Mouse (Mus musculus) embryonic stem cell, embryonic (primary cell): ENCODE measurements around the gene Btbd3.

Source experiments
- CTCF ChIA-PET, 4 experiments: fragments of 300-600 bp in 2 of 4; fragments of 350-600 bp in 2 of 4; sonication (Branson Sonifier 250); formaldehyde crosslinking; loops; one replicate each; lab custom pipeline; 2022; ENCODE audit warnings: inconsistent platforms in 2 of 4; lab: Charles Lee
- POLR2A ChIA-PET, 4 experiments: fragments of 300-600 bp in 2 of 4; fragments of 350-600 bp in 2 of 4; sonication (Branson Sonifier 250); formaldehyde crosslinking; loops; one replicate each; lab custom pipeline; 2022; ENCODE audit warnings: antibody characterized with exemption in 4 of 4, inconsistent platforms in 1 of 4; lab: Charles Lee

Gene Btbd3

DNA sequence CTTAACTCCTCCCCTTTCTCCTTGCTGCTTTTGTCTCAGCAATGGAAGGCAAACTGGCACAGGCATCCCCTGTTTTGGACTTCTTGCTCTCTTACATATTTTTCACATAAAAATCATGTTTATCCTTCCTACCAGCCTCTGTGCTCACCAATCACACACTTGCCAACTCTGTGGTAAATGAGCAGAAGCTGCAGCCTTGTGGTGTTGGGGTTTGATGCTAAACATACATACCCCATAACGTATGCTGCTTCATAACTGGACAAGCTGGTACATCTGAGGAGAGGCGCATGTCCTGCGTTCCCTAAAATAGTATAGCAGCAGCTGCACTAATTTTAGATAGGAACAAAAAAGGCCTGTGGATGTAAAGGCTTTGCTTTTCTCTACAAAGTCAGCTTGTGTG, 220.1 kb downstream of the Btbd3 start:
- POLR2A ChIA-PET = no interaction called here
- CTCF ChIA-PET = no interaction called here

DNA sequence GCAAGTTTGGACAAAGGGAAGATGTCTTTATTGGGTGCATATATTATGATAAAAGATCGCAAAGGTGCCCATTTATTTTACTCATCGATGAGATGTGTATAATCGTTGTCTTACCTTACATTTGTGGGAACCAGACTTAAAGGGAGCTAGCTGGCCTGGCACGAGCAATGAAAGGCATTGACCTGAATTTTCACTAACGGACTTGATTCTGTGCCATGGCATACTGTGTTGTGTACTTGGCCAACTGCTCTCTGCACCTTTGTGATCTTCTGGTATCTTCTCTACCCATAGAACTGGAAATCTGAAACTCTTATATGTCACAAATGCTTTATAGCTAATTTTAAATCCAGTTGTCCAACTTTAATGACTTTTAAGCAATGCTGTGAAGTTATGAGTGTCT, 220.9 kb downstream of the Btbd3 start:
- ChIA-PET CTCF (interaction anchor here in 1 of 4 experiments (0.7 kb wide), 1 partner anchor 18 kb away, joined by 3 read pairs; no protein-coding TSS in a partner anchor), POLR2A (no interaction called here)

DNA sequence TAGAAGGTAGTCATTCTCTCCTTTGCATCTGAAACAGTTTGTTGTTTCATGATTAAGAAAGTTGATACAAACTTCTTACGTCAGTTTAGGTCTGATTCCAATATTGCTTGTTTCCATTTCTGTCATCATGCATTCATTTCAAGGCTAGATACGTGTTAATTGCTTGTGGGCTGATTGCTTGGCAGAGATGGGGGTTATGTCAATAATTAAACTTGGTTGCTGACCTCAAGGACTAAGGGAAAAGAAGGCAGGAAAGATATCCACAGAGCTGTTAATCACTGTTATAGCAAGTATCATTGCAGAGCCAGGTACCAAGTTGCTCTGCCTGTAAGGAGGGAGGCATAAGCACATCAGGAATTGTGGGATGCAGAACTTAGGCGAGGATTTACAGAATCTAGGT, 226.2 kb downstream of the Btbd3 start:
- POLR2A ChIA-PET = no interaction called here
- CTCF ChIA-PET = no interaction called here

DNA sequence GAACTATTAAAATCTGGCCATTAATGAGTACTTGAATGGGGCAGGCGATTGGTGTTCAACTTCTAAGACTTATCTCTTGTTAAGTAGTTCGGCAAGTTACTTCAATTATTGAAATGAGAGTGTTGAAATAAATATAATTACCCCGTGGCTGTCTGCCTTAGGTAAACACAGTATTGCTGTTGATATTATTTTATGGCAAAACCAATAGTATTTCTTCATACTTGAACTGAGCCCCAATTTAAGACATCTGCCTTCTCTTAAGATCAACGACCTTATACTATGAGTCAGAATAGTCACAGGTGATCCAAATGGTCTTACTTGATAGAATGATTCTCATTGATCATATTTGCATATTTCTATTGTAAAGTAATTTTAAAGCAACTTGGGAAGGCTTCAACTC, 228.5 kb downstream of the Btbd3 start:
- ChIA-PET CTCF (no interaction called here), POLR2A (no interaction called here)

DNA sequence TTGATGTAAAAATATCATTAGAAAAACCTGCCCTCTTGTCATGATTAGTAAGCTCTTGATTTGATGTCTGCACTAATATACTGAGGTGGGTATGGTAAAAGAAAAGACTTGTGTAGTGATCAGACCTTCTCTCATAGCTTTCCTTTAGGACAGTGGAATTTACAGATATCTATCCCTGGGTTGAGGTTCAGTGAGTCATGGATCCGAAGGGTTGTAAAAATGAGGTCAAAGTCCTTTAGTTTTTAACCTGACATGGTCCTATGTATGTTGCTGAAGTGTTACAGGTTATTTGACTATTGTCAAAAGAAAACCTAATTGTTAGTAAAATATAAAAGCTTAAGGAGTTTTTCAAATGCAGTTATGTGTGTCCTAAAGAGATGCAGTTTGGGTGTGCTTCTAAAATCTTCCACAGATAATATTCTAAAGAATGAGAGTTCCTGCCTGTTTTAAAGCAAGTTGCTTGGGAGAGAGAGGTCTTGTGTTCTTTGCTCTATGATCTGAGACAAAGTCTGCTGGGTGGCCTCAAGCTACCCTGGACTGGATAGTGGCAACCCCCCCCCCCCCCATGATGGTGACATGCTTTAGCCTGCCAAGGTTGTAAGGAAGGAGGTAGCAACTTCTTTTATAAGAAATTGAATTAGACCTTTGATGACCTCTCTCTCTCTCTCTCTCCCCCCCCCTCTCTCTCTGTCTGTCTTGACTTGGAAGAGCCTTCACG, 234.5 kb downstream of the Btbd3 start:
- CTCF ChIA-PET = interaction anchor here in 2 of 4 experiments (0.7 kb wide), 2 partner anchors 13 to 64 kb away, joined by 3 to 4 read pairs; no protein-coding TSS in a partner anchor
- POLR2A ChIA-PET = no interaction called here

DNA sequence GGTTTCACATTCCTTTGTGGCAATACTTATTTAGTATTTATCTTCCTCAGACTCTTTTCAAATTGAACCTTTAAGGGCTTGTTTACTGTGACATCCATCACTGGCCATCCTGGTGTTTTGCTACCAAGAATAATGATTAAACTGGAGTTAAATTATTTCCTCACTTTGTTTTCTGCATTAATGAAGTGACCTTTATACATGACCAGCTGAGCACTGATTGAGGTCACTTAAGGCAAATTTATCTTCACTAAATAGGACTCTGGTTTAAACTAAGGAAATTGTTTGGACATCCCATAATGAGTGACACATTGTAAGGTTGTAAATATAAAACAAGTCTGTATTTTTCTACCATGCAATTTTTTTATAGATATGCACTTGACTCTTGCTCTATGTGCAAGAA, 235.8 kb downstream of the Btbd3 start:
- ChIA-PET CTCF (no interaction called here), POLR2A (no interaction called here)

DNA sequence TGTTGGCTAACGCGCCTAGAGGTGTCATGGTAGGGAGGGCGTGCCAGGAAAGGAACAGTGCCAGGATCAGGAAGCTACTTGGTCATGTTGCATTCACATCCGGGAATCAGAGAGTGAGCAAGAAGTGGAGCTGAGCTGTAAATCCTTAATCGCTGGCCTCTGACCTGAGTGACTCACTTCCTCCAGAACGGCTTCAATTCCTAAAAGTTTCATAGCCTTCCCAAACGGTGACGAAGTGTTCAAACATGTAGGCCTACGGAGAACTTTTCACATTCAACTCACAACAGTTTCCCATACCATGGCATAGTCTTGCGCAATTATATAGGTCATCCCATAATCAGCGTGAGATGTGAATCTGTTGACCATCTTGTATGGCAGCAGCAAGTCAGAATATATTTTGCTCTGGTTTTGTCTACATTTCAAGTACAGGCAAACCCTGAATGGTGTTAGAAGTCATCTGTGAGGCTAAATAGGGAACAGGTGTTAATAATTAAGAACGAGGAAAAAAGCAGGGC, 247.6 kb downstream of the Btbd3 start:
- CTCF ChIA-PET = no interaction called here

DNA sequence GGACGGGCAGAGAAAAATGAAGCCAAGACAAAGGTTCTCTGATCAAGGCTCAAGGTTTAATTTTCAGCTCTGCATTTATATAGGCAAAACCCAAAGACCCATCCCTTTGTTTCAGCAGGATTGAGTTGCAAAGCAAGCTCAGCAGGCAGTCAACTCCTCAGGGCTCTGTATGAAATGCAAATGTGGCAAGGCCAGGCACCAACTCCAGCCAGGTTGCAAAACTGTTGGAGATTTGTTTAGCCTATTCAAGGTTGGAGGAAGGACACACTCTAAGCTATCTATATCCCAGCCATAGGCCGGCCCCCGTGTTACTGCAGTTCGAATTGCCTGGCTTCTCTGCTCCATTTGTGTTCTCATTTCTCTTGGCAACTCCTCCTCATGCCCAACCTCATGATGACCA, 259.2 kb downstream of the Btbd3 start:
- POLR2A ChIA-PET = no interaction called here
- CTCF ChIA-PET = no interaction called here

More for the DNA sequence above, 247.6 kb downstream of the Btbd3 start:
- POLR2A ChIA-PET = interaction anchor here in 1 of 4 experiments (0.6 kb wide), 1 partner anchor 447 kb away, joined by 3 read pairs; no protein-coding TSS in a partner anchor

DNA sequence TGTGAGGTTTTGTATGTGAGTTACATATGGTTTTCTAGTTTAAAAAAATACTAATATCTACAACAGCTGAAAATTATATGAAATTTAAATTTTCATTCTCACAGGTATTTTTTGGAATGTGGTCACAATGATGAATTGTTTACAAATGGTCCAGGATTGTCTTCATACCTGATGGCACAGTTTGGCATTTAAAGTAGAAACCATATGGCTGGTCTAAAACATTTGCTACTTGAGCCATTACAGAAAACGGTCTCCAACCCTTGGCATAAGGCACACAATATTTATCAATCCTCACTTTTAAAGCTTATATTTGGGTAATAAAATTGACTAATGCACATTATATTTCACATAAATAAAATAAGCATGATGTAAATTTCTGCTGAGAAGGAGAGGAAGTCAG, 272.1 kb downstream of the Btbd3 start:
- ChIA-PET CTCF (no interaction called here), POLR2A (no interaction called here)

DNA sequence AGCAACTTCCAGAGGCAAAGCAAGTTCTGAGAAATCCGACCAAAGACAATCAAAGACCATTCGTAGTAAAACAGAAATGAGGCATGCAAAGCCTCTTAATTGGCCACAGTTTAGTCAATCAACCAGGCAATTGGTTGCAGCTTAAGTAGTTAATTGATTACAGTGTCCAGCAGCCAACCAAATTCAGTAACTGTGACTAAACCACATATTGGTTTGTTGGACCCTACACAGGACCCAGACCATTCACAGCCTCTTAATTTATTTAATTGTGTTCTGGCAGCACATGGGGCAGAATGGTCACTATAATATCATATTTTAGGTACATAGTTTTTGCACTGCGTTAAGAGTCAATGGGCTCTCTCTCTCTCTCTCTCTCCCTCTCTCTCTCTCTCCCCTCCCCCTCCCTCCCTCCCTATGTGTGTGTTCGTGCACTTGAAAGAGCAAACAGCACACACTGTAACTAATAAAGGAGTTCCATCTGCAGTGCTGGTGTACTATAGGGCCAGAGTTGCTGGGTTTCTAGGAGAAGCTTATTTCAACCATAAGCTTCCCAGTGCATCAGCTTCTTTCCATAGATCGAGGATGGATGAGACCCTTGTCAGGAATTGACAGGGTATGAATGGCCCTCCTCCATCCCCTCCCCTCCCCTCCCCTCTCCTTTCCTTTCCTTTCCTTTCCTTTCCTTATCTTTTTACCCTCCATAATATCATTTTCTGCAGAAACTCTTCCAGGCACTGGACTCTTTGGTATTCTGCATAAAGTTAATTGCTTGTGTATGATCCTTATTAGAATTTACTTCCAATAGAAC, 275.0 kb downstream of the Btbd3 start:
- CTCF ChIA-PET = no interaction called here

DNA sequence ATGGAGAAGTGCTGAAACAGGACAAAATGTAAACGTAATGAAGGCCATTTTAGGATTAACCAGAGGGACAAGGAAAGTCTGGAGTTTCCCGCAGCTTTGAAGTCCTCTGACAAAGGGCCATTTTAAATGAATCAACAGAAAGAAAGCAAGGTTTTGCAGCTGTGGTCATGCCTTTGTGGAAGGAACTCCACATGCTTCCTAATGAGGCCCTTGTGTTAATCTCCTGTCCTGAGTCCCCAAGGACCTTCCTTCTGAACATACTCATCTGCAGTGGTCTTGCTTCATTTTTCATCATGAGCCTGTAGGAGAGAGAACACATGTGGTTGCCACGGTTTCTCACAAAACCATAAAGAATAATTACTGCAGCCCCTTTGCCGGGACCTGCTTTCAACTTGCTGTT, 275.6 kb downstream of the Btbd3 start:
- POLR2A ChIA-PET = no interaction called here
- CTCF ChIA-PET = no interaction called here

More for the DNA sequence above, 275.0 kb downstream of the Btbd3 start:
- POLR2A ChIA-PET = no interaction called here

DNA sequence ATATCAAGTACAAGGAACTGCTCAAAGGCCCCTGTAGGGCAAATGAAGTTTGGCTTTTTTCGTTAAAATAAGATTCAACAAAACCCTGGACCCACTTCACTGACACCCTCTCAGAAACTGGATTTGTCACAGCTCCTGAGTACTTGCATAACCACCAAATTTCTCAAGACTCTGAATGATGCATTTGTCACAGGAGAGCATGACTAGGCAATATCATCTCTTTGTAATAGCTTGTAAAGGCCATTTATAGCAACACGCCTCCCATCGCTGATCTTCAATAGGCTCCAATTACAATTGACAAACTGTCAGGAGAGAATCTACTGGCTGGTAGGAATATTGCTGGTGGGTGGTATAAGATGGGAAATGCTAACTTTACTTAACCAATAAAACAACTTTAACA, 283.3 kb downstream of the Btbd3 start:
- CTCF ChIA-PET = no interaction called here

DNA sequence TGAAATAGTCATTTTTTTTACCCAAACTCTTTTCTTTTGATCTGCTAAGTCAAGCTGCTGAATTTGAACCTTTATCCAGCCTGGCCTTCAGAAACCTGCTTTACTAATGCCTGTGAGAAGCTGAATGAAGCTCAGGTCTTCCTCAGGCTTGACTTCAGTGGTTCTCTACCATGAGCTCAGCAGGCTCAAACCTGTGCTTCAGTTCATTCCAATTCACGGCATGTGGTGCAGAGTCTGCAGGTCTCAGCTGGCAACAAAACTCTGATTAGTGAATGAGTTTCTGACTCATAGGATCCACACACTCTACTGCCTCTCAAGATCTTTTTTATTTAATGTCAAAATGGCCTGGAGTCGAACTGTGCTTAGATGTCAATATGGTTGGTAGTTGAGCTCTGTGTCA, 292.6 kb downstream of the Btbd3 start:
- ChIA-PET POLR2A (no interaction called here), CTCF (no interaction called here)

More for the DNA sequence above, 283.3 kb downstream of the Btbd3 start:
- POLR2A ChIA-PET = no interaction called here

DNA sequence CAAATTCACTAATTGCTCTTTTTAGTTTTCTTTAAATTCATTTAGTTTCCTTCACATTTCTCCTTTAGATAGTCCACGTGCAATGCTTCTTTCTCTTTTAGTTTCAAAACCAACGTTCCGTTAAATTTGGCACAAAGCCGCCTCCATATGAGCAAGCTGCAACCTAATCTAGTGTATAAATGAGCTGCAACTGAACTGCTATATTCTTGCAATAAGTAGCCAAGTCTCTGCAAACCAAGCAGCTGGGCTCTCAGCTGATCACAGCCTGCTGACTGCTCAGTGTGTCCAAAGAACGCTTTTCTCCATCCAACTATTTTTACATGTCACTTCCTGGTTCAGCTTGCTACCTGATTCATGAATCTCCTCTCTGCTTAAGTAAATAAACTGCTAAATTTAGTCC, 295.2 kb downstream of the Btbd3 start:
- ChIA-PET CTCF (no interaction called here), POLR2A (no interaction called here)

DNA sequence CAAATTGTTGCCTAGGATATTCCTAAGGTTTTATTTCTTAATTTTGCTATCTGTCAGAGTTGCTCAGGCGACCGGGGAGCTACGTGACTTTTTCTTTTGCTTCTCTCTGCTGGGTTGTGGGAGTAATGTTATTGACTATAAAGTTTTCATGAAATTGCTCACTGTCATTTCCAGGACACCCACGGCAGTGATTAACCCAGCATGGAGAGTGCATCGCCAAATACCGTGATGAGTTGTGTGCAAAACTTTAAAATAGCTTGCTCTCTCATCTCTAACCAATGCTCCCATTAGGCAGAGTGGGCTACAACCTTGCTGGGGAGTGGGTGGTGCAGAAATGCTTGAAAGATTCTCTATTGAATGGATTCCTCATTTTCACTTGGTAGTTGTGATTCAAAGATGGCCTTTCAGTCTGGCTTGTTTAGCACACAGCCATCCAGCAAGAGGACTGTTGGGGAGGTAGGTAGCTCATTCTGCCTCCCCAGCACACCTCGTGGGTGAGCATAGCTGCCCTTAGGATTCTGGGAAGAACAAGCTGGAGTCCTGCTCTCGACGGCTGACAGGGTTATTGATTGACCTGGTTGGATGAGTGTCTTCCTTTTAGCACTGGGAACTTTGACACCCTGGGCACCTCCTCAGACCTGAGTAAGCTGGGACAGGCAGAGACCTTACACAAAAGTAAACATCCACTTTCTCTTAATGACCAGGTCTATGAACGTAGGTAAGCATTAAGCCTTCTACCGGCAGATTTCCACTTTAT, 298.9 kb downstream of the Btbd3 start:
- ChIA-PET POLR2A (no interaction called here), CTCF (interaction anchor here in 1 of 4 experiments (0.5 kb wide), 1 partner anchor 64 kb away, joined by 3 read pairs; no protein-coding TSS in a partner anchor)

DNA sequence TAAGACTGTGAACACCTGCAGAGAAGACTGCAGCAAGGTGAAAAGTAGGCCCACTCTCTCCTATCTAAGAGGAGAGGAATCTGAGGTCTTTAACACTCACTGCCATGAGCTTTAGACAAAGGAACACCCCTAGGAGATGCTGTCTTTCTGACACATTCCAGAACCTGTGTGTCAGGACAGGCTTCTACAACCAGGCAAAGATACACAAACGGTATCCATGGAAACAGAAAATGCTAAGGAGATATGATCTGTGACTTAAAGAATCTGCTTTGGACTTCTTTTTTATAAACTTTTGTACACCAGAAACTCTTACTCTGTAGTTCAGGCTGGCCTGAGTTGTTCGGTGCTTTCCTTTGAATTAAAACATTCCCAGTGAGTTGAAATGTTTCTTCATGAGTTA, 329.6 kb downstream of the Btbd3 start:
- POLR2A ChIA-PET = interaction anchor here in 1 of 4 experiments (0.7 kb wide), 1 partner anchor 221 kb away, joined by 3 read pairs; no protein-coding TSS in a partner anchor
- CTCF ChIA-PET = no interaction called here

DNA sequence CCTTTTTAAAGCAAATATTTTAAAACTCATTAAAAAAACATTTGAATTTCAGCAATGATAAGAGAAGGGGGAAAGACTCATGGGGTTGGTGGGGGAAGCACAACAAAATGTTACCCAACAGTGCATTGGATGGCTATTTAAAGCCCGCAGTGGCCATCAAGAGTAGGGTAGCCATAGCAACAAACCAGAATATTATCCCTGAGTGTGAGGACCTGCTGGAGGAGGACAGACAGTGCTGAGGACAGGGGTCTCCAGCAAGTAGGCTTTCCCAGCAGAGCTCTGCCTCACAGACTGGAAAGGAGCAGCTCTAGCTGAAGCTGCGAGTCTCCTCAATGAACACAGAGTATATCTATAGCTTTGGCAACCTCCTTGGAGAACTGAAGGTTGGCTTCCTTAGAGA, 331.0 kb downstream of the Btbd3 start:
- CTCF ChIA-PET = no interaction called here
- POLR2A ChIA-PET = no interaction called here

DNA sequence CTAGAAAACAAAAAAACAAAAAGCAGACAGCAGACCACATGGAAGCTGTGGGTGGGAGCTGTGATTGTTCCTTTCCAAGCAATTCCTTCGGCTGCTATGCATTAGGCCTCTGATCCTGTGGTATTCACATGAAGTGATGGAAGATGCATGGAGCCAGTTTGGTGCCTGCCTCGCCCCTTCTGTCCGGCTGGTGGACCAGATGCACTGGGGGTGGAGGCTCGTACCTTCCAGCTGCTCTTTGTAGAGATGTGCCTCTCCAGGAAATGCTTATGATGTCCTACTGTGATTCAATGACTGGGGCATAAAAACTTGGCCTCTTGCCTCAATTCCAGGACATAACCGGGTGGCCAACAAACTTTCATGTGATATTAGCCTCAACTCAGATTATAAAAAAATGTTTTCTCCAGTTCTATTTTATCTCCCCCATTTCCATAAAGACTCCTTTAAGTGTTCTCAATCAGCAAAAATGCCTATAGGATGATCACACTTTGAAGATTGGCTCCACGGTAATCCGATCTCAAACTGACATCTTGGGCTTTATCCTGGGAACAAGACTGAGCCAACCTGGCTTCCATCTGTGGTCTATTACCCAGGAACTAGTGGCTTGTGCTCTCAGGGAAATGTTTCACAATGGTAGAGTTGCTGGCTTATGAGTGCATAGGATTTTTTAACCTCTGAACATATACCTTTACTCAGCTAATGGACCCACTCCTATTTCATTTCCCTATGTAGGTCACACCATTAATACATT, 331.6 kb downstream of the Btbd3 start:
- ChIA-PET CTCF (no interaction called here), POLR2A (no interaction called here)

DNA sequence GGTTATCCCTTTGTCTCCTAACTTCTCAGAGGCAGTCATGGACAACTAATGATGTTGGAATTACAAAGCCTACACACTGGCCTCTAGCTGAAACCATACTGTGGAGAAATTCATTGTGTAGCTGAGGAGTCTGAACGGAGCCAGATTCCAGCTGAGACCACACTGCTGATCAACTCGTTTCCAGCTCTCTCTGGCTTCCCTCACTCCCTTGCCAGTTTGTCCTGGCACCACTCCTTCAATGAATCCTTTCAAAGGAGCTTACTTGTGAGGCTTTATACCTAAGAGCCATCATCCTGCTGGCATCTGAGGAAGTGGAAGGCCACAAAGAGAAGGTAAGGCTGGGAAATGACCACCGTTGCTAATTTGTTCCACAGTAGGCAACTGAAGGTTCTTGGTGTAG, 332.7 kb downstream of the Btbd3 start:
- POLR2A ChIA-PET = no interaction called here
- CTCF ChIA-PET = no interaction called here
